Mouse (Mus musculus) cortical plate, adult 2 months (tissue): ENCODE measurements around the gene Pdpn. TPM values are rescaled to one million over a fixed set of nuclear protein-coding genes. Genes with fewer than 3 reads are reported as not detected.
A peak's percentile ranks its signal among the peaks of the same experiment; 100 is the strongest.

ENCODE experiments used
- H3K27ac ChIP-seq: fragments of 200-500 bp; 2 replicates; pipeline ENCODE4 v1.5.1; 2012; ENCODE audit warnings: low read length, control low read depth, inconsistent platforms; ENCODE audit not compliant: insufficient read depth
- H3K4me1 ChIP-seq: fragments of 200-500 bp; 2 replicates; pipeline ENCODE4 v1.6.1; 2011; ENCODE audit warnings: low read length; ENCODE audit not compliant: control insufficient read depth, insufficient read depth
- H3K4me3 ChIP-seq: fragments of 200-500 bp; 2 replicates; pipeline ENCODE4 v1.5.1; 2011; ENCODE audit warnings: mild to moderate bottlenecking, low read length, control low read depth; ENCODE audit not compliant: insufficient read depth
- CTCF ChIP-seq: fragments of 200-500 bp; IDR thresholded peaks from 2 replicates; pipeline ENCODE4 v1.5.1; 2011; ENCODE audit warnings: mild to moderate bottlenecking, control low read depth, low read length; ENCODE audit not compliant: insufficient read depth; ENCODE audit errors: extremely low read depth
- POLR2A ChIP-seq: fragments of 200-500 bp; IDR thresholded peaks from 2 replicates; pipeline ENCODE4 v1.6.1; 2011; ENCODE audit warnings: mild to moderate bottlenecking, low read length, control low read depth; ENCODE audit not compliant: insufficient read depth; ENCODE audit errors: extremely low read depth
- polyA plus RNA-seq: library from polyadenylated mRNA; depleted of rRNA; stranded (reverse); fragments of >200 nt; gene quantifications from 2 replicates; pipeline ENCODE4 v1.2.3, GENCODE M21; 2012

Pdpn gene
- polyA plus RNA-seq, 1 experiment: 11.9 TPM

- no peak overlapping the region; the same call in 1 of the 2 replicates for H3K4me3 ChIP-seq
- no peak overlapping the region for H3K27ac ChIP-seq
- no peak for TF ChIP-seq CTCF
- no peaks in the 10 kb centered on the region for H3K4me1 ChIP-seq
These were observed 25.7 kb upstream of the Pdpn start for GRCm38 (mm10) chr4:143324925-143325624.

GRCm38 (mm10) chr4:143324176-143324924 is 25.0 kb upstream of the Pdpn start:
- Histone ChIP-seq H3K4me3 (no peak overlapping the region), H3K27ac (no peak overlapping the region), H3K4me1 (no peaks in the 10 kb centered on the region)
- TF ChIP-seq CTCF (no peak), POLR2A (no peak)

- no peaks in the 10 kb centered on the region for H3K4me1 ChIP-seq
These were observed 13.9 kb upstream of the Pdpn start for GRCm38 (mm10) chr4:143313299-143313698.

GRCm38 (mm10) chr4:143311341-143311740 is 12.0 kb upstream of the Pdpn start:
- no peaks in the 10 kb centered on the region for H3K4me1 ChIP-seq
- H3K27ac ChIP-seq: no peak overlapping the region
- peak; percentile 36 for TF ChIP-seq CTCF
- no peak for TF ChIP-seq POLR2A
- no peak overlapping the region for H3K4me3 ChIP-seq

More at GRCm38 (mm10) chr4:143313299-143313698, 13.9 kb upstream of the Pdpn start:
- TF ChIP-seq POLR2A: no peak
- no peak for TF ChIP-seq CTCF
- no peak overlapping the region for H3K27ac ChIP-seq
- H3K4me3 ChIP-seq: no peak overlapping the region

GRCm38 (mm10) chr4:143305987-143306772 is 6.8 kb upstream of the Pdpn start:
- H3K4me1 ChIP-seq: no peaks in the 10 kb centered on the region
- no peak overlapping the region for H3K27ac ChIP-seq
- no peak overlapping the region for H3K4me3 ChIP-seq
- TF ChIP-seq POLR2A (no peak), CTCF (no peak)

GRCm38 (mm10) chr4:143305031-143305430 is 5.7 kb upstream of the Pdpn start:
- no peaks in the 10 kb centered on the region for H3K4me1 ChIP-seq
- no peak overlapping the region for H3K4me3 ChIP-seq
- TF ChIP-seq POLR2A: no peak
- no peak for TF ChIP-seq CTCF
- H3K27ac ChIP-seq: no peak overlapping the region

- TF ChIP-seq POLR2A (no peak), CTCF (no peak)
- no peaks in the 10 kb centered on the region for H3K4me1 ChIP-seq
- no peak overlapping the region for H3K4me3 ChIP-seq
- H3K27ac ChIP-seq: no peak overlapping the region
These were observed 3.0 kb upstream of the Pdpn start for GRCm38 (mm10) chr4:143302279-143302890.

- no peak overlapping the region for H3K27ac ChIP-seq
- TF ChIP-seq POLR2A: no peak
- no peak for TF ChIP-seq CTCF
These were observed 2.5 kb upstream of the Pdpn start for GRCm38 (mm10) chr4:143301875-143302274.

GRCm38 (mm10) chr4:143301042-143301441 is 1.7 kb upstream of the Pdpn start:
- Histone ChIP-seq H3K4me3 (no peak overlapping the region), H3K27ac (no peak overlapping the region), H3K4me1 (no peaks in the 10 kb centered on the region)
- TF ChIP-seq POLR2A (no peak), CTCF (no peak)

More at GRCm38 (mm10) chr4:143301875-143302274, 2.5 kb upstream of the Pdpn start:
- Histone ChIP-seq H3K4me3 (no peak overlapping the region), H3K4me1 (no peaks in the 10 kb centered on the region)
